In genomic region chr2:60881571-60882041, GRCm38 (mm10) we compare ENCODE assay signal across 8 mouse cellular contexts.
DNase-seq lines count a peak whose midpoint lies in the region; ATAC-seq lines count a peak whose summit lies in the region.

No protein-coding gene starts in this region.

- H3K9me3 ChIP-seq in heart, embryonic 12.5 days (replicated peaks), result no peaks in the 10 kb centered on the region
- no peaks in the 10 kb centered on the region for H3K9me3 ChIP-seq in embryonic facial prominence, embryonic 12.5 days
- no peaks in the 10 kb centered on the region for H3K9me3 ChIP-seq in limb, embryonic 11.5 days (ENCODE audit: control insufficient read depth, low read length)
- H3K9me3 ChIP-seq in stomach, embryonic 14.5 days (ENCODE audit: control insufficient read depth, low read depth, low read length), result no peaks in the 10 kb centered on the region

- ATAC-seq in heart, embryonic 12.5 days (ENCODE audit: insufficient number of reproducible peaks, low FRiP score), result no peak
- ATAC-seq in embryonic facial prominence, embryonic 12.5 days (ENCODE audit: insufficient number of reproducible peaks, insufficient read depth, low FRiP score, low TSS enrichment), result peak; percentile 84; the same call in 1 of the 2 replicates
- no peak for ATAC-seq in limb, embryonic 11.5 days (ENCODE audit: insufficient number of reproducible peaks, low FRiP score, low TSS enrichment, low read depth)
- no peak for ATAC-seq in stomach, embryonic 14.5 days (ENCODE audit: insufficient number of reproducible peaks, insufficient read depth, low FRiP score, low read depth)

- peak overlapping the region; percentile 100 for H3K4me3 ChIP-seq in heart, embryonic 12.5 days
- peak overlapping the region; percentile 97 for H3K4me3 ChIP-seq in embryonic facial prominence, embryonic 12.5 days
- peak overlapping the region; percentile 86 for H3K4me3 ChIP-seq in limb, embryonic 11.5 days (ENCODE audit: low read depth, low read length)
- peak overlapping the region; percentile 99 for H3K4me3 ChIP-seq in stomach, embryonic 14.5 days (ENCODE audit: low read depth, low read length)

- H3K27me3 ChIP-seq in heart, embryonic 12.5 days (replicated peaks), result no peaks in the 10 kb centered on the region
- H3K27me3 ChIP-seq in embryonic facial prominence, embryonic 12.5 days, result no peaks in the 10 kb centered on the region
- H3K27me3 ChIP-seq in limb, embryonic 11.5 days (ENCODE audit: control insufficient read depth, insufficient read depth, low read length), result no peaks in the 10 kb centered on the region
- no peaks in the 10 kb centered on the region for H3K27me3 ChIP-seq in stomach, embryonic 14.5 days (ENCODE audit: control insufficient read depth, insufficient read depth, low read length)

- H3K4me1 ChIP-seq in heart, embryonic 12.5 days (replicated peaks), result peaks cover 60% of the 10 kb centered on the region
- peaks cover 52% of the 10 kb centered on the region for H3K4me1 ChIP-seq in embryonic facial prominence, embryonic 12.5 days
- peaks cover 32% of the 10 kb centered on the region for H3K4me1 ChIP-seq in limb, embryonic 11.5 days (ENCODE audit: control insufficient read depth, insufficient read depth, low read length)
- peaks cover 43% of the 10 kb centered on the region for H3K4me1 ChIP-seq in stomach, embryonic 14.5 days (ENCODE audit: control insufficient read depth, insufficient read depth, low read length)

- H3K36me3 ChIP-seq in heart, embryonic 12.5 days, result peaks cover 4% of the 10 kb centered on the region; the same call in 1 of the 2 replicates
- no peaks in the 10 kb centered on the region for H3K36me3 ChIP-seq in embryonic facial prominence, embryonic 12.5 days
- H3K36me3 ChIP-seq in limb, embryonic 11.5 days (ENCODE audit: control insufficient read depth, insufficient read depth, low read length), result no peaks in the 10 kb centered on the region
- H3K36me3 ChIP-seq in stomach, embryonic 14.5 days (ENCODE audit: control insufficient read depth, insufficient read depth, low read length), result no peaks in the 10 kb centered on the region

- H3K27ac ChIP-seq in heart, embryonic 12.5 days (ENCODE audit: poor library complexity, severe bottlenecking), result peak overlapping the region; percentile 95
- H3K27ac ChIP-seq in embryonic facial prominence, embryonic 12.5 days, result peak overlapping the region; percentile 94
- peak overlapping the region; percentile 95 for H3K27ac ChIP-seq in limb, embryonic 11.5 days (replicated peaks; ENCODE audit: low read depth, low read length)
- H3K27ac ChIP-seq in stomach, embryonic 14.5 days (ENCODE audit: low read length), result peak overlapping the region; percentile 96

- no peak for DNase-seq in heart, postnatal 10 days
- peak; percentile 58 for DNase-seq in 3T3-L1 (ENCODE audit: low read depth, low spot score)
- no peak for DNase-seq in limb, embryonic 11.5 days (ENCODE audit: low spot score)
- no peak for DNase-seq in testis, postnatal 14 days (ENCODE audit: low spot score)
- DNase-seq in thymus, postnatal 36 days, result no peak

- intact Hi-C loops in heart, postnatal 10 days (cut with DNase I), result loop anchor here (2.0 to 5.0 kb wide), 3 partner anchors 17 to 81 kb away; partner anchors contain the start of gene Rbms1

- peak overlapping the region; percentile 98 for H3K9ac ChIP-seq in heart, embryonic 12.5 days
- peak overlapping the region; percentile 96 for H3K9ac ChIP-seq in embryonic facial prominence, embryonic 12.5 days
- H3K9ac ChIP-seq in limb, embryonic 11.5 days (ENCODE audit: low read length), result peak overlapping the region; percentile 98
- peak overlapping the region; percentile 97 for H3K9ac ChIP-seq in stomach, embryonic 14.5 days (replicated peaks; ENCODE audit: low read depth, low read length)

- peak overlapping the region; percentile 79 for H3K4me2 ChIP-seq in heart, embryonic 12.5 days
- H3K4me2 ChIP-seq in embryonic facial prominence, embryonic 12.5 days (replicated peaks), result peak overlapping the region; percentile 75
- peak overlapping the region; percentile 77 for H3K4me2 ChIP-seq in limb, embryonic 11.5 days (ENCODE audit: low read depth, severe bottlenecking)
- H3K4me2 ChIP-seq in stomach, embryonic 14.5 days (replicated peaks; ENCODE audit: low read depth, low read length), result peak overlapping the region; percentile 62

- 6% methylated on average over 27 of the region's 27 CpGs for WGBS in heart, embryonic 12.5 days
- WGBS in embryonic facial prominence, embryonic 12.5 days, result 1% methylated on average over 23 of the region's 27 CpGs
- WGBS in limb, embryonic 11.5 days, result under 1% methylated on average over 18 of the region's 27 CpGs
- 2% methylated on average over 23 of the region's 27 CpGs for WGBS in stomach, embryonic 14.5 days
